Mouse (Mus musculus) heart, embryonic 13.5 days (tissue): ENCODE data around the gene Mapkapk5. TPM values are rescaled to one million over a fixed set of nuclear protein-coding genes. Genes with fewer than 3 reads are reported as not detected.
A peak's percentile ranks its signal among the peaks of the same experiment; 100 is the strongest.

Experiments
- ATAC-seq: fragments of 200-750 bp; cut with Nextera tagmentation; 2 replicates; pipeline ENCODE4 v1.8.0; 2017; ENCODE audit warnings: moderate TSS enrichment; ENCODE audit not compliant: insufficient number of reproducible peaks, low FRiP score, low TSS enrichment; ENCODE audit errors: extremely low read depth
- H3K27ac ChIP-seq: fragments of 300-500 bp; sonication (generic); replicated peaks from 2 replicates; pipeline ENCODE4 v1.5.1; 2015; ENCODE audit warnings: moderate library complexity, mild to moderate bottlenecking, inconsistent platforms
- H3K27me3 ChIP-seq: fragments of 300-500 bp; sonication (generic); replicated peaks from 2 replicates; pipeline ENCODE4 v1.6.1; 2015; ENCODE audit warnings: mild to moderate bottlenecking, inconsistent platforms
- H3K36me3 ChIP-seq: fragments of 300-500 bp; sonication (generic); 2 replicates; pipeline ENCODE4 v1.6.1; 2015; ENCODE audit warnings: mild to moderate bottlenecking, inconsistent platforms
- H3K4me1 ChIP-seq: fragments of 300-500 bp; sonication (generic); 2 replicates; pipeline ENCODE4 v1.6.1; 2015; ENCODE audit warnings: inconsistent platforms
- H3K4me2 ChIP-seq: fragments of 300-500 bp; sonication (generic); 2 replicates; pipeline ENCODE4 v1.6.1; 2015; ENCODE audit warnings: inconsistent platforms, mild to moderate bottlenecking, moderate library complexity
- H3K4me3 ChIP-seq: fragments of 300-500 bp; sonication (generic); 2 replicates; pipeline ENCODE4 v1.5.1; 2015; ENCODE audit warnings: moderate library complexity, mild to moderate bottlenecking, inconsistent platforms
- H3K9ac ChIP-seq: fragments of 300-500 bp; sonication (generic); 2 replicates; pipeline ENCODE4 v1.6.1; 2015; ENCODE audit warnings: inconsistent platforms, mild to moderate bottlenecking, moderate library complexity
- H3K9me3 ChIP-seq: fragments of 300-500 bp; sonication (generic); 2 replicates; pipeline ENCODE4 v1.6.1; 2016; ENCODE audit warnings: inconsistent platforms
- WGBS: fragments of 180-500 bp; shearing (Covaris S2); methylation state at CpG from one replicate; pipeline ENCODE4 v1.1.7; 2015; ENCODE audit warnings: mixed read lengths; 5-methylcytosine and 5-hydroxymethylcytosine counted together
- polyA plus RNA-seq: library from polyadenylated mRNA; unstranded; fragments of >200 nt; fragmentation: Nextera tagmentation; extraction: Ambion mirVana; gene quantifications from 2 replicates; pipeline ENCODE4 v1.2.1, GENCODE M21; 2015

Gene Mapkapk5
- polyA plus RNA-seq, 1 experiment from 2014 or later = 31.7 TPM

GRCm38 (mm10) chr5:121549196-121549595 lies 3.5 kb upstream of the Mapkapk5 start:
- 73% methylated on average over 7 of the region's 7 CpGs for WGBS
- no peak overlapping the region for H3K4me2 ChIP-seq
- no peaks in the 10 kb centered on the region for H3K9me3 ChIP-seq
- H3K4me3 ChIP-seq = no peak overlapping the region
- no peaks in the 10 kb centered on the region for H3K36me3 ChIP-seq
- H3K27ac ChIP-seq = no peak overlapping the region
- no peak for ATAC-seq
- peaks cover 13% of the 10 kb centered on the region for H3K4me1 ChIP-seq
- no peak overlapping the region for H3K9ac ChIP-seq
- H3K27me3 ChIP-seq = no peaks in the 10 kb centered on the region

DNA sequence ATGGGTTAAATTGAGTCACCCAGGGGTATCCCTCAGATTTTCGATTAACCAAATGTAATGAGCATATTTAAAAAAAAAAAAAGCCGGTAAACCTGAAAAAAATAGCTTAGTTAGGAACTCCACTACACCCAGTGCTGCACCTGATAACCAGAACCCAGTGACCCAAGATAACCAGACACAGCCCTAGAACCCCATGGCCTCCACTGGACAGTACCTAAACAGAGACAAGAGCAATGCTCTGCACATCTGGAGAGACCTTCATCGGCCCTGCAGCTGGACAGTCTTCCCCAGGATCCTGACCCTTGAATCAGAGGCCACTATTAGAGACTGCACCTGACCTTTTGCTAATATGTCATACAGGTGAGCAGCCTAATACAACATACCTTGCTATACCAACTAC lies 1.4 kb upstream of the Mapkapk5 start:
- no peak overlapping the region for H3K4me2 ChIP-seq
- no peaks in the 10 kb centered on the region for H3K36me3 ChIP-seq
- no peak overlapping the region for H3K9ac ChIP-seq
- no peaks in the 10 kb centered on the region for H3K27me3 ChIP-seq
- H3K27ac ChIP-seq = no peak overlapping the region
- 89% methylated on average over 3 of the region's 3 CpGs for WGBS
- H3K4me3 ChIP-seq = no peak overlapping the region
- H3K9me3 ChIP-seq = no peaks in the 10 kb centered on the region
- ATAC-seq = no peak
- peaks cover 32% of the 10 kb centered on the region for H3K4me1 ChIP-seq

DNA sequence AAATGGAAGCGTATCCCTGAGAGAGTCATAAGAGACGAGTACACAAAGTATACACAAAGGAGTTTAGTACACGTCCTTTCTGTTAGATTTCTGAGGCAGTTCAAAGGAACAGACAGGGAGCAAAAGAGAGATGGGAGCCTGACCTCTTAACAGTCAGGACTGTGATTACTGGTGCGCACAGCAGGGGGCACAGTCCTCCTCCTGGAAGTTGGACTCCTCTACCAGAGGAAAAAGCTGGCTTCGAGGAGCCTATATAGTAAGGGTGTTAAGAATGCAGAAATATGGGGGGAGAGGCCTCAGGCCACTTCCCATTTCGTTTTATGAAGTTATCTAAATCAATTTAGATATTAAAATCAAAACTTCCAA lies 808 bp upstream of the Mapkapk5 start:
- peak overlapping the region; percentile 98 for H3K9ac ChIP-seq
- ATAC-seq = no peak
- no peaks in the 10 kb centered on the region for H3K9me3 ChIP-seq
- no peaks in the 10 kb centered on the region for H3K27me3 ChIP-seq
- WGBS = 32% methylated on average over 6 of the region's 6 CpGs
- H3K4me1 ChIP-seq = peaks cover 32% of the 10 kb centered on the region
- peak overlapping the region; percentile 97 for H3K4me2 ChIP-seq
- H3K36me3 ChIP-seq = no peaks in the 10 kb centered on the region
- peak overlapping the region; percentile 90 for H3K27ac ChIP-seq
- peak overlapping the region; percentile 100 for H3K4me3 ChIP-seq

- WGBS = under 1% methylated on average over 76 of the region's 97 CpGs
- peak within 1 kb of the TSS; percentile 98 for H3K9ac ChIP-seq
Measured at GRCm38 (mm10) chr5:121544910-121545792, 554 bp downstream of the Mapkapk5 start, which contains the start of the genes Adam1a and Gm42878. Adam1a (minus strand) TSS chr5:121545482. Gm42878 (minus strand) TSS chr5:121545482.

DNA sequence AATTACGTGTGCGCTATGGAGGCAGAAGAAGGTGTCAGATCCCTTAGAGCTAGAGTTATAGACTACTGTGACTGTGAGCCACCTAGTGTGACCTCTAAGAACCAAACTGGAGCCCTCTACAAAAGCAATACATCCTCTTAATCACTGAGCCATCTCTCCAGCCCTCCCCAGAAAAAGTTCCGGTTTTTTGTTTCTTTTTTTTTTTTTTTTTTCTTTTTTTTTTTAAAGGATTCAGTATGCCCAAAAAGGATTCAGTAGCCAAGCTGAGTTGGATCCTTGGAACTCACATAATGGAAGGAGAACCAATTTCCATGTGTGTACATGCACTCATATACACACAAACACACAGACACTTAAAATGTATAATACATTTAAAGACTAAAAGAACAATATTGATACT lies 2.3 kb downstream of the Mapkapk5 start:
- Histone ChIP-seq H3K4me3 (no peak overlapping the region), H3K9ac (no peak overlapping the region), H3K9me3 (no peaks in the 10 kb centered on the region), H3K4me2 (no peak overlapping the region), H3K4me1 (peaks cover 32% of the 10 kb centered on the region), H3K27ac (no peak overlapping the region), H3K36me3 (peaks cover 9% of the 10 kb centered on the region; the same call in 1 of the 2 replicates), H3K27me3 (no peaks in the 10 kb centered on the region)
- WGBS = 84% methylated on average over 3 of the region's 3 CpGs
- ATAC-seq = no peak

More at GRCm38 (mm10) chr5:121544910-121545792, 554 bp downstream of the Mapkapk5 start, which contains the start of the genes Adam1a and Gm42878:
- Histone ChIP-seq H3K4me3 (peak within 1 kb of the TSS; percentile 100), H3K27ac (peak within 1 kb of the TSS; percentile 90), H3K36me3 (no peaks in the 10 kb centered on the region), H3K27me3 (no peaks in the 10 kb centered on the region), H3K4me1 (peaks cover 32% of the 10 kb centered on the region), H3K4me2 (peak within 1 kb of the TSS; percentile 97), H3K9me3 (no peaks in the 10 kb centered on the region)
- ATAC-seq = peak; percentile 50

DNA sequence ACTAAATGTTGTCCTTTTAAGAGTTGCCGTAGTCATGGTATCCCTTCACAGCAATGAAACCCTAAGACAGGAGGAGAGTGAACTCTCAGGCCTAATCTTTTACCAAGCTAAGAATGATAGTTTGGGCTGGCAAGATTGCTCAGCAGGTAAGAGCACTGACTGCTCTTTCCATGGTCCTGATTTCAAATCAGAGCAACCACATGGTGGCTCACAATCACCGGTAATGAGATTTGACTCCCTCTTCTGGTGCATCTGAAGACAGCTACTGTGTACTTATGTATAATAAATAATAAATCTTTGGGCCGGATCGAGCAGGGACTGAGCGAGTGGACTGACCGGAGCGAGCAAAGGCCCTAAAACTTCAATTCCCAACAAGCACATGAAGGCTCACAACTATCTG lies 4.5 kb downstream of the Mapkapk5 start:
- Histone ChIP-seq H3K9me3 (no peaks in the 10 kb centered on the region), H3K27me3 (no peaks in the 10 kb centered on the region), H3K4me2 (no peak overlapping the region), H3K36me3 (peaks cover 25% of the 10 kb centered on the region), H3K4me1 (peaks cover 30% of the 10 kb centered on the region), H3K4me3 (no peak overlapping the region), H3K9ac (no peak overlapping the region), H3K27ac (no peak overlapping the region)
- ATAC-seq = no peak
- 85% methylated on average over 7 of the region's 7 CpGs for WGBS

DNA sequence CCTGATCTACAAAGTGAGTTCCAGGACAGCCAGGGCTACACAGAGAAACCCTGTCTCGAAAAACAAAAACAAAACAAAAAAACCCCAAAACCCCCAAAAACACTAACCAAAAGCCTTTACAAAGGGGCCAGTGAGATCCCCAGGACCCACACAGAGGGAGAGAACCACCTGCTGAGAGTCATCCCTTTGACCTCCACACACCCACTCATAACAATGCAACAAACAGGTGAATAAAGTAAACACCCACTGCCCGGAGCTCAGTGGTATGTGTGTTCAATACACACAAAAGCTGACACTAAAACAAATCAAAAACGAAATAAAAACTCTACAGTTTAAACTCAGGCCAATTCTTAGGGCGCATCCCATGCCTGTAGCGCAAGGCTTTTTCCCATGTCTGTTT lies 5.6 kb downstream of the Mapkapk5 start:
- Histone ChIP-seq H3K4me3 (no peak overlapping the region), H3K4me1 (peaks cover 29% of the 10 kb centered on the region), H3K9ac (no peak overlapping the region), H3K27me3 (no peaks in the 10 kb centered on the region), H3K9me3 (no peaks in the 10 kb centered on the region), H3K36me3 (peaks cover 37% of the 10 kb centered on the region), H3K27ac (no peak overlapping the region), H3K4me2 (no peak overlapping the region)
- WGBS = 90% methylated on average over 5 of the region's 5 CpGs
- ATAC-seq = no peak

DNA sequence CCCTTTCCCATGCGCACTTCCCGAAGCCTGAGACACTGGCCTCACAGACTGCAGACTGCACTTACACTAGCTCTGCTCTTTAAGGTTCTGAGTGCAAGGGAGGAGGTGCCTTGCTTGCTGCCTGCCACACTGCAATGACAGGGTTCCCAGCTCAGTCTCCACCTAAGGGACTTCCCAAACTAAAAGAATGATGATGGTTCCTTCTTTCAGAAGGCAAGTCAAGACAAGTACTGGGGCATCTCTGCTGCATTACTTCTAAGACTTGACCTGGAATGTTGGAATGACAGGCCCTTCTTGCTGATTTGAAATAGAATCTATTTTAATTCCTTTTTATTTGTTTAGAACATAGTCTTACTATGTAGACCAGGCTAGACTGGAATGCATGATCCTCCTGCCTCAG lies 8.1 kb downstream of the Mapkapk5 start:
- peaks cover 10% of the 10 kb centered on the region for H3K4me1 ChIP-seq
- H3K9me3 ChIP-seq = no peaks in the 10 kb centered on the region
- no peak overlapping the region for H3K4me2 ChIP-seq
- H3K36me3 ChIP-seq = peaks cover 61% of the 10 kb centered on the region
- ATAC-seq = no peak
- no peak overlapping the region for H3K9ac ChIP-seq
- no peak overlapping the region for H3K4me3 ChIP-seq
- WGBS = 71% methylated on average over 2 of the region's 2 CpGs
- no peak overlapping the region; the same call in 1 of the 2 replicates for H3K27ac ChIP-seq
- H3K27me3 ChIP-seq = no peaks in the 10 kb centered on the region

- no peak for ATAC-seq
- Histone ChIP-seq H3K4me3 (no peak overlapping the region), H3K4me1 (peaks cover 5% of the 10 kb centered on the region), H3K9me3 (no peaks in the 10 kb centered on the region), H3K4me2 (no peak overlapping the region), H3K27me3 (no peaks in the 10 kb centered on the region), H3K9ac (no peak overlapping the region), H3K36me3 (peaks cover 66% of the 10 kb centered on the region), H3K27ac (no peak overlapping the region)
- WGBS = 62% methylated on average over 7 of the region's 7 CpGs
Measured at GRCm38 (mm10) chr5:121536921-121537555, 8.7 kb downstream of the Mapkapk5 start.

- WGBS = 93% methylated on average over 3 of the region's 3 CpGs
- Histone ChIP-seq H3K27ac (no peak overlapping the region), H3K4me1 (peaks cover 5% of the 10 kb centered on the region), H3K9ac (no peak overlapping the region), H3K9me3 (no peaks in the 10 kb centered on the region), H3K36me3 (peaks cover 83% of the 10 kb centered on the region), H3K4me3 (no peak overlapping the region), H3K27me3 (no peaks in the 10 kb centered on the region), H3K4me2 (no peak overlapping the region)
- ATAC-seq = no peak
Measured at GRCm38 (mm10) chr5:121535116-121535515, 10.6 kb downstream of the Mapkapk5 start.

GRCm38 (mm10) chr5:121534521-121534920 lies 11.2 kb downstream of the Mapkapk5 start:
- peaks cover 89% of the 10 kb centered on the region for H3K36me3 ChIP-seq
- H3K4me3 ChIP-seq = no peak overlapping the region
- ATAC-seq = no peak
- no peak overlapping the region for H3K4me2 ChIP-seq
- no peak overlapping the region for H3K9ac ChIP-seq
- H3K27me3 ChIP-seq = no peaks in the 10 kb centered on the region
- no peaks in the 10 kb centered on the region for H3K9me3 ChIP-seq
- 92% methylated on average over 5 of the region's 5 CpGs for WGBS
- H3K27ac ChIP-seq = no peak overlapping the region
- peaks cover 5% of the 10 kb centered on the region for H3K4me1 ChIP-seq
